Mouse (Mus musculus) liver, embryonic 13.5 days (tissue): ENCODE data around the gene Hdac7. TPM values are rescaled to one million over a fixed set of nuclear protein-coding genes. Genes with fewer than 3 reads are reported as not detected.
A peak's percentile ranks its signal among the peaks of the same experiment; 100 is the strongest.
"Not testable (repeated sequence)": the region's sequence is repeated elsewhere in the genome, so short reads cannot be mapped to it uniquely, and the experiment has no call there.

Experiments used
- ATAC-seq: fragments of 200-750 bp; cut with Nextera tagmentation; 2 replicates; pipeline ENCODE4 v1.8.0; 2017; ENCODE audit warnings: low read depth, mild to moderate bottlenecking, moderate number of reproducible peaks, moderate library complexity
- DNase-seq: peaks from one replicate; pipeline ENCODE4 v3.0.0; 2022
- H3K27ac ChIP-seq: fragments of 300-500 bp; sonication (generic); 2 replicates; pipeline ENCODE4 v1.5.1; 2015; ENCODE audit warnings: moderate library complexity, mild to moderate bottlenecking, inconsistent platforms
- H3K27me3 ChIP-seq: fragments of 300-500 bp; sonication (generic); 2 replicates; pipeline ENCODE4 v1.6.1; 2015; ENCODE audit warnings: mild to moderate bottlenecking, inconsistent platforms
- H3K36me3 ChIP-seq: fragments of 300-500 bp; sonication (generic); 2 replicates; pipeline ENCODE4 v1.6.1; 2015; ENCODE audit warnings: mild to moderate bottlenecking, inconsistent platforms
- H3K4me1 ChIP-seq: fragments of 300-500 bp; sonication (generic); replicated peaks from 2 replicates; pipeline ENCODE4 v1.6.1; 2015; ENCODE audit warnings: inconsistent platforms
- H3K4me2 ChIP-seq: fragments of 300-500 bp; sonication (generic); 2 replicates; pipeline ENCODE4 v1.6.1; 2015; ENCODE audit warnings: inconsistent platforms, mild to moderate bottlenecking, moderate library complexity
- H3K4me3 ChIP-seq: fragments of 300-500 bp; sonication (generic); replicated peaks from 2 replicates; pipeline ENCODE4 v1.5.1; 2015; ENCODE audit warnings: mild to moderate bottlenecking, inconsistent platforms
- H3K9ac ChIP-seq: fragments of 300-500 bp; sonication (generic); 2 replicates; pipeline ENCODE4 v1.6.1; 2015; ENCODE audit warnings: mild to moderate bottlenecking, inconsistent platforms
- H3K9me3 ChIP-seq: fragments of 300-500 bp; sonication (generic); replicated peaks from 2 replicates; pipeline ENCODE4 v1.6.1; 2016; ENCODE audit warnings: inconsistent platforms
- WGBS: fragments of 180-500 bp; shearing (Covaris S2); methylation state at CpG from one replicate; pipeline ENCODE4 v1.1.7; 2015; ENCODE audit not compliant: insufficient replicate concordance; 5-methylcytosine and 5-hydroxymethylcytosine counted together
- polyA plus RNA-seq: library from polyadenylated mRNA; unstranded; fragments of >200 nt; fragmentation: Nextera tagmentation; extraction: Ambion mirVana; gene quantifications from 2 replicates; pipeline ENCODE4 v1.2.1, GENCODE M21; 2015

Hdac7 gene
- polyA plus RNA-seq, 1 experiment from 2014 or later = 8.0 TPM

- H3K4me3 ChIP-seq = no peak overlapping the region
- no peak for ATAC-seq
- 61% methylated on average over 19 of the region's 19 CpGs for WGBS
Observed at GRCm38 (mm10) chr15:97871055-97872030, 27.0 kb upstream of the Hdac7 start.

GRCm38 (mm10) chr15:97870116-97870515 is 25.8 kb upstream of the Hdac7 start:
- H3K36me3 ChIP-seq, ATAC-seq, H3K4me3 ChIP-seq, H3K27ac ChIP-seq, DNase-seq, H3K9ac ChIP-seq, H3K9me3 ChIP-seq, H3K27me3 ChIP-seq, H3K4me1 ChIP-seq, H3K4me2 ChIP-seq: not testable (repeated sequence)
- 71% methylated on average over 4 of the region's 4 CpGs for WGBS

More at GRCm38 (mm10) chr15:97871055-97872030, 27.0 kb upstream of the Hdac7 start:
- H3K9me3 ChIP-seq = no peaks in the 10 kb centered on the region
- H3K4me1 ChIP-seq = 0 out of 2 replicates have a peak, but pooled peaks cover 3% of the 10 kb centered on the region
- H3K4me2 ChIP-seq = no peak overlapping the region
- no peak for DNase-seq
- H3K36me3 ChIP-seq = no peaks in the 10 kb centered on the region
- no peak overlapping the region for H3K9ac ChIP-seq
- no peak overlapping the region for H3K27ac ChIP-seq
- no peaks in the 10 kb centered on the region for H3K27me3 ChIP-seq

GRCm38 (mm10) chr15:97868985-97869384 is 24.7 kb upstream of the Hdac7 start:
- Histone ChIP-seq H3K27ac (no peak overlapping the region), H3K27me3 (no peaks in the 10 kb centered on the region), H3K9me3 (peaks cover 6% of the 10 kb centered on the region; the same call in 1 of the 2 replicates), H3K4me1 (peaks cover 17% of the 10 kb centered on the region), H3K36me3 (0 out of 2 replicates have a peak, but pooled peaks cover 4% of the 10 kb centered on the region), H3K9ac (no peak overlapping the region), H3K4me3 (no peak overlapping the region), H3K4me2 (no peak overlapping the region)
- DNase-seq (no peak), ATAC-seq (no peak)
- WGBS = 53% methylated on average over 6 of the region's 6 CpGs

- Histone ChIP-seq H3K4me3 (no peak overlapping the region), H3K9me3 (peaks cover 6% of the 10 kb centered on the region; the same call in 1 of the 2 replicates), H3K27ac (no peak overlapping the region), H3K27me3 (no peaks in the 10 kb centered on the region), H3K4me2 (no peak overlapping the region), H3K9ac (no peak overlapping the region), H3K4me1 (peaks cover 29% of the 10 kb centered on the region), H3K36me3 (0 out of 2 replicates have a peak, but pooled peaks cover 4% of the 10 kb centered on the region)
- WGBS = 87% methylated on average over 2 of the region's 2 CpGs
- ATAC-seq (no peak), DNase-seq (no peak)
Observed at GRCm38 (mm10) chr15:97865988-97866387, 21.7 kb upstream of the Hdac7 start.

- no peak overlapping the region for H3K9ac ChIP-seq
- H3K4me1 ChIP-seq = peaks cover 29% of the 10 kb centered on the region
- H3K36me3 ChIP-seq = 0 out of 2 replicates have a peak, but pooled peaks cover 4% of the 10 kb centered on the region
- peaks cover 6% of the 10 kb centered on the region; the same call in 1 of the 2 replicates for H3K9me3 ChIP-seq
- ATAC-seq (peak; percentile 72), DNase-seq (no peak)
- no peaks in the 10 kb centered on the region for H3K27me3 ChIP-seq
- peak overlapping the region; percentile 57 for H3K27ac ChIP-seq
- no peak overlapping the region for H3K4me2 ChIP-seq
- no peak overlapping the region for H3K4me3 ChIP-seq
- WGBS = 9% methylated on average over 6 of the region's 6 CpGs
Observed at GRCm38 (mm10) chr15:97865175-97865574, 20.9 kb upstream of the Hdac7 start.

GRCm38 (mm10) chr15:97864361-97865045 is 20.2 kb upstream of the Hdac7 start:
- Histone ChIP-seq H3K9ac (no peak overlapping the region), H3K4me3 (no peak overlapping the region), H3K4me2 (no peak overlapping the region), H3K36me3 (0 out of 2 replicates have a peak, but pooled peaks cover 4% of the 10 kb centered on the region), H3K27me3 (no peaks in the 10 kb centered on the region), H3K9me3 (peaks cover 6% of the 10 kb centered on the region; the same call in 1 of the 2 replicates), H3K4me1 (peaks cover 29% of the 10 kb centered on the region), H3K27ac (peak overlapping the region; percentile 57)
- DNase-seq (no peak), ATAC-seq (peak; percentile 37; the same call in 1 of the 2 replicates)
- 69% methylated on average over 8 of the region's 8 CpGs for WGBS

GRCm38 (mm10) chr15:97863494-97863881 is 19.2 kb upstream of the Hdac7 start:
- Histone ChIP-seq H3K27ac (no peak overlapping the region), H3K27me3 (no peaks in the 10 kb centered on the region), H3K36me3 (0 out of 2 replicates have a peak, but pooled peaks cover 4% of the 10 kb centered on the region), H3K4me2 (no peak overlapping the region), H3K4me3 (no peak overlapping the region), H3K9ac (no peak overlapping the region), H3K4me1 (peaks cover 26% of the 10 kb centered on the region), H3K9me3 (peaks cover 6% of the 10 kb centered on the region; the same call in 1 of the 2 replicates)
- DNase-seq = no peak
- 72% methylated on average over 18 of the region's 18 CpGs for WGBS
- ATAC-seq = no peak

- Histone ChIP-seq H3K36me3 (0 out of 2 replicates have a peak, but pooled peaks cover 4% of the 10 kb centered on the region), H3K4me2 (no peak overlapping the region), H3K9ac (no peak overlapping the region), H3K27me3 (no peaks in the 10 kb centered on the region), H3K27ac (no peak overlapping the region), H3K4me3 (no peak overlapping the region), H3K9me3 (peaks cover 6% of the 10 kb centered on the region; the same call in 1 of the 2 replicates), H3K4me1 (peaks cover 26% of the 10 kb centered on the region)
- DNase-seq (no peak), ATAC-seq (no peak)
- 53% methylated on average over 14 of the region's 14 CpGs for WGBS
Observed at GRCm38 (mm10) chr15:97862881-97863493, 18.7 kb upstream of the Hdac7 start.

- H3K4me3 ChIP-seq = no peak overlapping the region
- ATAC-seq (no peak), DNase-seq (no peak)
- no peaks in the 10 kb centered on the region for H3K36me3 ChIP-seq
- no peak overlapping the region for H3K4me2 ChIP-seq
- H3K9ac ChIP-seq = no peak overlapping the region
- no peak overlapping the region for H3K27ac ChIP-seq
- H3K9me3 ChIP-seq = no peaks in the 10 kb centered on the region
- H3K4me1 ChIP-seq = peaks cover 25% of the 10 kb centered on the region
- no peaks in the 10 kb centered on the region for H3K27me3 ChIP-seq
- WGBS = 74% methylated on average over 3 of the region's 3 CpGs
Observed at GRCm38 (mm10) chr15:97860353-97860752, 16.1 kb upstream of the Hdac7 start.

- WGBS = 65% methylated on average over 4 of the region's 4 CpGs
Observed at GRCm38 (mm10) chr15:97858431-97858830, 14.1 kb upstream of the Hdac7 start.

GRCm38 (mm10) chr15:97854551-97854950 is 10.2 kb upstream of the Hdac7 start:
- Histone ChIP-seq H3K27ac (no peak overlapping the region), H3K9ac (no peak overlapping the region), H3K9me3 (no peaks in the 10 kb centered on the region), H3K4me2 (no peak overlapping the region), H3K4me1 (peaks cover 31% of the 10 kb centered on the region), H3K4me3 (no peak overlapping the region), H3K27me3 (no peaks in the 10 kb centered on the region), H3K36me3 (no peaks in the 10 kb centered on the region)
- ATAC-seq (no peak), DNase-seq (no peak)
- 46% methylated on average over 6 of the region's 6 CpGs for WGBS

More at GRCm38 (mm10) chr15:97858431-97858830, 14.1 kb upstream of the Hdac7 start:
- Histone ChIP-seq H3K4me1 (peaks cover 13% of the 10 kb centered on the region), H3K9me3 (no peaks in the 10 kb centered on the region), H3K27ac (no peak overlapping the region), H3K36me3 (no peaks in the 10 kb centered on the region), H3K4me2 (no peak overlapping the region), H3K27me3 (no peaks in the 10 kb centered on the region), H3K9ac (no peak overlapping the region), H3K4me3 (no peak overlapping the region)
- ATAC-seq (no peak), DNase-seq (no peak)
